Mouse (Mus musculus): ENCODE measurements around the gene Cln5. TPM values are rescaled to one million over a fixed set of nuclear protein-coding genes. Genes with fewer than 3 reads are reported as not detected.
A peak's percentile ranks its signal among the peaks of the same experiment; 100 is the strongest.

The Cln5 gene
- polyA plus RNA-seq, 1 experiment, result 15.9 TPM

DNA sequence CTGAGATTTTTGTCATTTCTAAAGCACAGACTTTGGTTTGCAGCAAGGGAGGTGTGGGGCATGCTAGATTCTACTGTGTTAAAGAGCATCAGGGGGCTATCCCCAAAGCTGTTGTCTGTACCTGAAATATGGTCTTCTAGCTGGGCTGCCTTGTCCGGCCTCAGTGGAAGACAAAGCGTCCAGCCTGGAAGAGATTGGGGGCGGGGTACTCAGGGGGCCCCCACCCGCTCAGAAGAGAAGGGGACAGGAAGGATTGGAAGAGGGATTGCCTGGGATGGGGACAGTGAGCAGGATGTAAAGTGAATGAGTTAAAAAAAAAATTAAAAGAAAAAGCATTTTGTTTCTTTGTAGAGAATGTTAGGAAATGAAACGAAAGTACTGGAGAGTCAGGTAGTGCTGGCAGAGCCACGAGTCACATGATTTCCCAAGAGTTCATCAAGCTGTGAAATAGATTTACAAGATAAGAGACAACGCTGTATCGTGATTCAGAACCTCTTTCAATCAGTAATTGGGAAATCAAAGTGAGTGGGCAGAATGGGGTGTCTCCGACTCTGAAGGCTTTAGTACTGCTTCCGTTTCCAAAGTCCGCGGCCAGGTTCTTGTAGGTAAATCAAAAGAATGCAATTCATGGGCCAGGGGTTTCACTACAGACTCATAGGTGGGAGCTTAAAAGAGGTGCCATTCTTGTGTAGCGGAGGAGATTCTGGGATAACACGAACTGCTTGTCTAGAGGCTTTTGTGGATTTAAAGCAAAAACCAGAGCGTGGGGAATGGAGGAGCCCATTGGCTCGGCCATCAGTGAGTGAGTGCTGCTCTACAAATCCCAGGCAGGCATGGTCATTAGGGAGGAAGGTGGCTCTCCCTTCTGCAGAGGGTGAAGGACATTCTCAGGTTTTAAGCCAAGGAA lies 8.2 kb downstream of the Cln5 start:
- TF ChIP-seq POLR2A (IDR thresholded peaks at IDR 0.05; ENCODE audit: low read depth, low read length) (no peak), CTCF (IDR thresholded peaks at IDR 0.05; ENCODE audit: extremely low read depth, insufficient read length, insufficient replicate concordance, low read depth, low read length) (no peak)
- 80% methylated on average over 16 of the region's 16 CpGs for WGBS
- no peaks in the 10 kb centered on the region; the same call in 1 of the 2 replicates for H3K4me1 ChIP-seq (ENCODE audit: control insufficient read depth, insufficient read depth, insufficient read length, low read length)
- no peak overlapping the region for H3K27ac ChIP-seq (ENCODE audit: insufficient read depth, low read depth, low read length)
- H3K36me3 ChIP-seq (ENCODE audit: control insufficient read depth, insufficient read depth, low read length), result peaks cover 38% of the 10 kb centered on the region
- H3K27me3 ChIP-seq (ENCODE audit: control insufficient read depth, insufficient read depth, low read length), result no peaks in the 10 kb centered on the region
- no peak overlapping the region for H3K4me3 ChIP-seq (ENCODE audit: low read depth, low read length)

DNA sequence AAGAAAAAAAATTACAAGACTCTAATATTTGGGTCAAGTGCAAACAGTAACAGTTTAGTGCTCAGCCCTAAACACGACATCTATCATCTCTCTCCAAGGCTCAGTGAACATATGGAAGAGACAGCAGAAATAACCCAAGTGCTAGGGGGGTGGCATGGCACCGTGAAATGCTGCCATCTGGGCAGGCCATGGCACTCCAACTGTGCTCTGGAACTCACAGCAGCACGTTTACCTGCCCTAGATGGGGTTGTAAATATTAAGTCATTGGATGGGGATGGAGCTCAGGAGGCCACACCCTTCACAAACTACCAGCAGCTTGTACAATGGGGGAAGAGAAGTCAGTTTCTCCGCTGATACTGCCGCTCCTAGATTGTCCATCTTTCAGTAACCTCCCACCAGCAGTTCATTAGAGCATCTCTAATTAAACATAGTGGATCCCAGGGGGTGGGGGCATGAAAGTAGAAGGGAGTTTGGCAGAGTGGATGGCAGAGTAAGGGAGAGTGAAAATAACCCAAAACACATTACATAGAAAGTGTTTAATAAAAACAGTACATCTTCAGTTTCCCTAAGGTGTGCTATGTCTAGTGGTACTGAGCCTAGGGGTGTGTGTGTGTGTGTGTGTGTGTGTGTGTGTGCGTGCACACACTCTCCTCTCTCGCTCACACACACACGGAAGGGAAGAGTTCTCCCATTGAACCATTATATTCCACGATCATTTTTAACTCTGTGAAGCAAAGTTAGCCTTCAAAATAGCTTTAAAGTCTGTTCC lies 9.4 kb downstream of the Cln5 start:
- Histone ChIP-seq H3K27ac (ENCODE audit: insufficient read depth, low read depth, low read length) (no peak overlapping the region), H3K4me1 (ENCODE audit: control insufficient read depth, insufficient read depth, insufficient read length, low read length) (no peaks in the 10 kb centered on the region; the same call in 1 of the 2 replicates), H3K4me3 (ENCODE audit: low read depth, low read length) (no peak overlapping the region), H3K36me3 (ENCODE audit: control insufficient read depth, insufficient read depth, low read length) (peaks cover 34% of the 10 kb centered on the region), H3K27me3 (ENCODE audit: control insufficient read depth, insufficient read depth, low read length) (no peaks in the 10 kb centered on the region)
- TF ChIP-seq POLR2A (IDR thresholded peaks at IDR 0.05; ENCODE audit: low read depth, low read length) (no peak), CTCF (IDR thresholded peaks at IDR 0.05; ENCODE audit: extremely low read depth, insufficient read length, insufficient replicate concordance, low read depth, low read length) (no peak)
- WGBS, result 74% methylated on average over 9 of the region's 9 CpGs

DNA sequence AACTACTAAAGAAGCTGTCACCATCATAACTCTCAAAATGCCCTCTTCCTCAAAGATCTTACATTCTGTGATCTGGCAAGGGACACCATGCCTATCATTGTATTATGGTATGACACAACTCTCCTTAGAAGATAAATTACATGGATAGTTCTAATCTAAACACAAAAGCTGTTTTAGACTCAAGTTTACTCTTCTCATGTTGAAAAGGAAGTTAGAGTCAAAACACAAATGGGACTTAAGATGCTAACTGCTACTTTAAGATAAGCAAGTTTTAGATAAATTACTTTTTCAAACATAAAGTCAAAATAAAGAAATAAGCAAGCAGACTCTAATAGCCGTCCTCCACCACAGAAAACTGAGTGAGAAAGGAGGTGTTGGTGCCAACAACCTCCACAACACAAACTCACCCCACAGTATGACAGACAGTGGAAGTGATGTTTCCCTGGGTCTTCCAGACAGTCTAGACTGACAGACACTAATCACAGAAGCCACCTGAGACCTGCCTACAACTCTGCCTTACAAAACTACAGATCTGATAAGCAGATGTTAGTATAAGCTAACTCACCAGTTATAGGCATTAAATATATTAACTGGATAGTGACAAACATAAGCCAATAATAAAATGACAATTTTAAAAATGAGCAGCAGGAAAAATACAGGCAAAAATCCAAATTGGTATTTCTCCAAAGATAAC lies 16.0 kb downstream of the Cln5 start:
- 67% methylated on average over 1 of the region's 1 CpGs for WGBS
- TF ChIP-seq CTCF (IDR thresholded peaks at IDR 0.05; ENCODE audit: extremely low read depth, insufficient read length, insufficient replicate concordance, low read depth, low read length) (no peak), POLR2A (IDR thresholded peaks at IDR 0.05; ENCODE audit: low read depth, low read length) (no peak)
- Histone ChIP-seq H3K4me1 (ENCODE audit: control insufficient read depth, insufficient read depth, insufficient read length, low read length) (peaks cover 8% of the 10 kb centered on the region; the same call in 1 of the 2 replicates), H3K27me3 (ENCODE audit: control insufficient read depth, insufficient read depth, low read length) (no peaks in the 10 kb centered on the region), H3K27ac (ENCODE audit: insufficient read depth, low read depth, low read length) (no peak overlapping the region), H3K36me3 (ENCODE audit: control insufficient read depth, insufficient read depth, low read length) (peaks cover 47% of the 10 kb centered on the region), H3K4me3 (ENCODE audit: low read depth, low read length) (no peak overlapping the region)

DNA sequence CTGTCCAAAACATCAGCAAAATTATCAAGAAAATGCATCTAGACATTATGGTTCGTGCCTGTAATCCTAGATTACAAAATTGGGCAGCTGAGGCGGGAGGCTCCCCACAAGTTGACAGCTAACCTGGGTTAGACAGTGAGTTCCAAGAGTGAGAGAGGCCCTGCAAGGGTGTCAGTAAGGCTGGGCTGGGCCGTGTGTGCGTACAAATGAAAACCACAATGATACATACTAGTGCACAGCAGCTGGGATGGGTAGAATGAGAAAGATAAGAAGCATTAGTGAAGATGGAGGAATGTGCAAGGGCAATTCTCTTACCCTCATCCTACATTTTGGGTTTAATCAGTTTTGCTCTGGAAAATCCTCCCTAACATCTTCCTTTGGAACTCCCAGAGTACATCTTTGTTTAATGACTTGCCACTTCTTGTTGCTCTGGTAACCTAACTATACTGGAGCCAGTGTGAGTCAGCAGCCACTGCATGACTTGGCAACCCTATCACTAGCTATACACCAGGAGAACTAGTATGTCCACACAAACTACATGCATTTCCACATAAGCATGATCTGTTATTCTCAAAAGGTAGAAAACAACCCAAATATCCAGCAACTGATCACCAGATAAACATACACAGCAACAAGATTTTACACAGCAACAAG lies 16.8 kb downstream of the Cln5 start:
- peaks cover 51% of the 10 kb centered on the region for H3K36me3 ChIP-seq (ENCODE audit: control insufficient read depth, insufficient read depth, low read length)
- no peak overlapping the region for H3K4me3 ChIP-seq (ENCODE audit: low read depth, low read length)
- peak overlapping the region; percentile 32; the same call in 1 of the 2 replicates for H3K27ac ChIP-seq (ENCODE audit: insufficient read depth, low read depth, low read length)
- TF ChIP-seq POLR2A (IDR thresholded peaks at IDR 0.05; ENCODE audit: low read depth, low read length), result no peak
- no peak for TF ChIP-seq CTCF (IDR thresholded peaks at IDR 0.05; ENCODE audit: extremely low read depth, insufficient read length, insufficient replicate concordance, low read depth, low read length)
- no peaks in the 10 kb centered on the region for H3K27me3 ChIP-seq (ENCODE audit: control insufficient read depth, insufficient read depth, low read length)
- 82% methylated on average over 4 of the region's 4 CpGs for WGBS
- H3K4me1 ChIP-seq (ENCODE audit: control insufficient read depth, insufficient read depth, insufficient read length, low read length), result peaks cover 8% of the 10 kb centered on the region; the same call in 1 of the 2 replicates

DNA sequence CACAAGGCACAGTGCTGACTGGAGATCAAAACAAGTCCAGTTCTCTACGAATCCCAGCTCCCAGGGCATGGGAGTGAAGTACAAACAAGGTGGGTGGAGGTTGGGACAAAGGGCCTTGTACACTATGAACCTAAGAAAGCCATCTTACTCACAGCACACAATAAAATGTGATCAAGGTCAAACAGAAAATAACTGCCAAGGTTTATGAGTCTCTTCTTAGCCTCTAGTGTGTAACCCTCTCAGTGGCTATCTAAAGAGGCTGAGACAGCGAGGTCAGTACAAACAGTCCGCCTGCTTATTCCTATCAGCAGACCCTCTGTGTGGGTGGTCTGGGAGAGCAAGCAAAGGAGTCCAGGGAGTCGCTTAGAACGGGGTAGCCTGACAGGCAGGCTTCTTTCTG lies 17.8 kb downstream of the Cln5 start:
- no peaks in the 10 kb centered on the region for H3K27me3 ChIP-seq (ENCODE audit: control insufficient read depth, insufficient read depth, low read length)
- WGBS, result 58% methylated on average over 5 of the region's 5 CpGs
- no peak overlapping the region for H3K4me3 ChIP-seq (ENCODE audit: low read depth, low read length)
- peaks cover 8% of the 10 kb centered on the region; the same call in 1 of the 2 replicates for H3K4me1 ChIP-seq (ENCODE audit: control insufficient read depth, insufficient read depth, insufficient read length, low read length)
- TF ChIP-seq POLR2A (IDR thresholded peaks at IDR 0.05; ENCODE audit: low read depth, low read length) (no peak), CTCF (IDR thresholded peaks at IDR 0.05; ENCODE audit: extremely low read depth, insufficient read length, insufficient replicate concordance, low read depth, low read length) (no peak)
- peak overlapping the region; percentile 91 for H3K27ac ChIP-seq (ENCODE audit: insufficient read depth, low read depth, low read length)
- peaks cover 48% of the 10 kb centered on the region for H3K36me3 ChIP-seq (ENCODE audit: control insufficient read depth, insufficient read depth, low read length)

DNA sequence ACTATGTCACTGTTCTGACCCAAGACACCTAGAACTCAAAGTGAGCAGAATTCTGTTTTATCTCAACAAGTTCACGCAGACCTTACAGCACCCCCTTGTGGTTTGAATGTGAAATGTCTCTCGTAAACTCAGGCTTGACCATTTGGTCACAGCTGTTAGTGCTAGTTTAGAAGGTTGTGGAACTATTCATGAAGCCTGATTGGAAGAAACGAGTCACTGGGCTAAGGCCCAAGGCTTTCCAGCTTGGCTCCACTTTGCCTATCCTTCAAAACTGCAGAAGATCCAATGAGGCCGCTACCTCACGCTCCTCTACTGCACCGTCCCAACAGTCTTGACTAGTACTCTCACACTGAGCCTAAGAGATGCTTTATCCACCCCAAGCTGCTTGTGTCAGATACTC lies 18.6 kb downstream of the Cln5 start:
- Histone ChIP-seq H3K27ac (ENCODE audit: insufficient read depth, low read depth, low read length) (no peak overlapping the region), H3K4me1 (ENCODE audit: control insufficient read depth, insufficient read depth, insufficient read length, low read length) (peaks cover 8% of the 10 kb centered on the region; the same call in 1 of the 2 replicates), H3K36me3 (ENCODE audit: control insufficient read depth, insufficient read depth, low read length) (peaks cover 43% of the 10 kb centered on the region), H3K27me3 (ENCODE audit: control insufficient read depth, insufficient read depth, low read length) (no peaks in the 10 kb centered on the region), H3K4me3 (ENCODE audit: low read depth, low read length) (no peak overlapping the region)
- 68% methylated on average over 6 of the region's 6 CpGs for WGBS
- TF ChIP-seq POLR2A (IDR thresholded peaks at IDR 0.05; ENCODE audit: low read depth, low read length) (no peak), CTCF (IDR thresholded peaks at IDR 0.05; ENCODE audit: extremely low read depth, insufficient read length, insufficient replicate concordance, low read depth, low read length) (peak; percentile 17; the same call in 1 of the 2 replicates)
